Mouse (Mus musculus) spleen, adult 18-20 months (tissue): ENCODE measurements around the gene Jag2.

ENCODE experiments used
- DNase-seq, 2 experiments: peaks; one replicate each; pipeline ENCODE4 v3.0.0; 2022; ENCODE audit warnings: mixed read lengths in 2 of 2

Gene Jag2

DNA sequence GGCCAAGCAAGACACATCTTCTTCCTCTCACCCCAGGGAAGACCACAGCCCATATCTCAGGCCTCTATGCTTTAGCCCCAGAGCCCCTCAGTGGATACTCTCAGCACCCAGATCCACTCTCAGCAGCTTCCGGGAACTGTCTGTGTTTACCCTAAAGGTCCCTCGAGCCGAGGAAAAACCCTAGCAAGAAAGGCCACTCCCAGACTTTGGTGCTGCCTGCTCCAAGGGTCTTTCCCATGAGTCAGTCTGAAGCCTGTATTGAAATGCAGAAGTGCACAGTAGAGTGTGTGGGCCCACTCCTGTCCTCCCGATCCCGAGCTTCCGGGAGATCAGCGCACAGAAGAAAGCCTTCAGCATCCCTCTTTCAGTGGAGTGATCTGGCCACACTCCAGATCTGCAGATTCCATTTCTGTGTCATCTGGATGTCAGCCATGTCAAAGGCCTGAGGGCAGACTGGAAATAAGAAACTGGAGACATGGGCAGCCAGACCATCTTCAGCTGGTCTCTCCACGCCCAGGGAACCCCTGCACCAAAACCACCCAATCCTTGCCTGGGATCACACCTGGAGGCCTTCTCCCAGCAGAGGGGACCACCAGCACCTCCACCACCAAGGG lies 63.0 kb downstream of the Jag2 start:
- DNase-seq, result no peak

GRCm38 (mm10) chr12:112864804-112865203 lies 64.8 kb downstream of the Jag2 start:
- no peak for DNase-seq

- no peak for DNase-seq
Measured at GRCm38 (mm10) chr12:112861911-112862321, 67.7 kb downstream of the Jag2 start.

DNA sequence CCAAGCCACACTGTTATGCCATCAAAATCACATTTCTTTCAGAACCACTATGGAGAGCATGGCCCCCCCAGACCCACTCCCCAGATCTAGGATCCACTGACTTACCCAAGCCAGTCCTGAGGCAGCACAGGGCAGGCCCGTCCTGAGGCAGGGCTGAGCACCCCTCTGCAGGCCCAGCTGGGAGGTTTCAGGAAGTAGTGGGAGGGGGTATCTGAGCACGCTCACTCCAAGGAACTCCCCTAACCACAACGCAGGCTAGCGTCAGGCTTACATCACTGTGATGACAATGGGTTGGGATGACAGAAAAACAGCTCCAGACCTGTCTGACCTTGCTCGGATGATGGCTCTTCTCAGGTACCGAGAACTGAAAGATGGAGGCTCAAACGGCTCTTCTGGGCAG lies 68.8 kb downstream of the Jag2 start:
- DNase-seq, result peak in 1 of 2 experiments; percentile 51

DNA sequence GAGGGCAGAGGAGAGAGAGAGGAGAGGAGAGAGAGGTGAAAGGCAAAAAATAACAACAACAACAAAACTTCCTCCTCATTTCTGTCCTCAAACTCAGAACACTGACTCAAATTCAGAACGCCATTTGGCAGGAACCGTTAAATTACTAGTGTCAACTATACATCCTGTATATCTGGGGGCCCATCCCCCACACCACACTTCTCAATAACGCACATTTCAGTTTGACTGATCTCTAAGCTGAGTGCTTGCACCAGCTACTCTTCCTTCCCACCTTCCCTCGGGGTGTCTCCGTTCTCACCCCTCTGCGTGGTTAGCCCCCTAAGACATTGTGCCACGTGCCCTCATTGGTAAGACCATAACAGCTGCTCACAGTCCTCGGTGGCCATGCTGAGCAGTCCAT lies 69.6 kb downstream of the Jag2 start:
- peak; percentile 51 to 74 for DNase-seq

GRCm38 (mm10) chr12:112858581-112859336 lies 70.8 kb downstream of the Jag2 start:
- no peak for DNase-seq
